Mouse (Mus musculus) intestine, embryonic 16.5 days (tissue): ENCODE results near the gene Actr2. TPM values are rescaled to one million over a fixed set of nuclear protein-coding genes. Genes with fewer than 3 reads are reported as not detected.
A peak's percentile ranks its signal among the peaks of the same experiment; 100 is the strongest.
"Not testable (repeated sequence)": the region's sequence is repeated elsewhere in the genome, so short reads cannot be mapped to it uniquely, and the experiment has no call there.

Source experiments
- ATAC-seq: fragments of 200-750 bp; cut with Nextera tagmentation; 2 replicates; pipeline ENCODE4 v1.8.0; 2017; ENCODE audit warnings: moderate TSS enrichment, moderate library complexity
- H3K27ac ChIP-seq: fragments of 300-500 bp; sonication (generic); 2 replicates; pipeline ENCODE4 v1.5.1; 2014; ENCODE audit warnings: mild to moderate bottlenecking, low read length
- H3K27me3 ChIP-seq: fragments of 300-500 bp; sonication (generic); replicated peaks from 2 replicates; pipeline ENCODE4 v1.6.1; 2014; ENCODE audit warnings: low read length, control low read depth, mixed read lengths; ENCODE audit not compliant: control insufficient read depth, insufficient read depth
- H3K36me3 ChIP-seq: fragments of 300-500 bp; sonication (generic); 2 replicates; pipeline ENCODE4 v1.6.1; 2014; ENCODE audit warnings: low read length, control low read depth; ENCODE audit not compliant: control insufficient read depth, insufficient read depth
- H3K4me1 ChIP-seq: fragments of 300-500 bp; sonication (generic); 2 replicates; pipeline ENCODE4 v1.6.1; 2014; ENCODE audit warnings: low read length, control low read depth, mixed read lengths; ENCODE audit not compliant: control insufficient read depth, insufficient read depth
- H3K4me2 ChIP-seq: fragments of 300-500 bp; sonication (generic); 2 replicates; pipeline ENCODE4 v1.6.1; 2014; ENCODE audit warnings: low read depth, low read length, control low read depth
- H3K4me3 ChIP-seq: fragments of 300-500 bp; sonication (generic); 2 replicates; pipeline ENCODE4 v1.5.1; 2014; ENCODE audit warnings: mild to moderate bottlenecking, low read length
- H3K9ac ChIP-seq: fragments of 300-500 bp; sonication (generic); 2 replicates; pipeline ENCODE4 v1.6.1; 2014; ENCODE audit warnings: low read depth, low read length
- H3K9me3 ChIP-seq: fragments of 300-500 bp; sonication (generic); 2 replicates; pipeline ENCODE4 v1.6.1; 2016; ENCODE audit warnings: low read length, control low read depth; ENCODE audit not compliant: control insufficient read depth
- WGBS: fragments of 180-500 bp; shearing (Covaris S2); extraction: QIAGEN DNeasy Blood & Tissue Kit; methylation state at CpG from one replicate; pipeline ENCODE4 v1.1.7; 2014; 5-methylcytosine and 5-hydroxymethylcytosine counted together
- polyA plus RNA-seq: library from polyadenylated mRNA; unstranded; fragments of >200 nt; fragmentation: Nextera tagmentation; extraction: Ambion mirVana; gene quantifications from 2 replicates; pipeline ENCODE4 v1.2.1, GENCODE M21; 2015

The Actr2 gene
- 113 and 120 TPM in 2 replicates for polyA plus RNA-seq

GRCm38 (mm10) chr11:20112741-20113480 lies at the start of gene Actr2:
Gene Actr2 (minus strand): TSS chr11:20112913.
- peak within 1 kb of the TSS; percentile 85 for H3K4me3 ChIP-seq
- under 1% methylated on average over 57 of the region's 57 CpGs for WGBS
- H3K9me3 ChIP-seq = no peaks in the 10 kb centered on the region
- H3K27ac ChIP-seq = peak within 1 kb of the TSS; percentile 94
- H3K27me3 ChIP-seq = no peaks in the 10 kb centered on the region
- peak within 1 kb of the TSS; percentile 92 for H3K9ac ChIP-seq
- peak within 1 kb of the TSS; percentile 62 for H3K4me2 ChIP-seq
- no peaks in the 10 kb centered on the region for H3K36me3 ChIP-seq
- ATAC-seq = peak; percentile 98
- H3K4me1 ChIP-seq = peaks cover 2% of the 10 kb centered on the region; the same call in 1 of the 2 replicates

GRCm38 (mm10) chr11:20158879-20159278 lies 46.2 kb upstream of the Actr2 start:
- H3K36me3 ChIP-seq = no peaks in the 10 kb centered on the region
- H3K9ac ChIP-seq = no peak overlapping the region
- H3K27ac ChIP-seq = no peak overlapping the region
- no peak overlapping the region for H3K4me3 ChIP-seq
- no peaks in the 10 kb centered on the region for H3K9me3 ChIP-seq
- H3K27me3 ChIP-seq = no peaks in the 10 kb centered on the region
- no peak overlapping the region for H3K4me2 ChIP-seq
- no peaks in the 10 kb centered on the region for H3K4me1 ChIP-seq
- no peak for ATAC-seq

- not testable (repeated sequence) for H3K4me1 ChIP-seq, ATAC-seq, H3K9me3 ChIP-seq, H3K4me3 ChIP-seq, H3K9ac ChIP-seq, H3K27me3 ChIP-seq, H3K4me2 ChIP-seq, H3K27ac ChIP-seq, H3K36me3 ChIP-seq
- 92% methylated on average over 5 of the region's 5 CpGs for WGBS
These were observed 40.8 kb upstream of the Actr2 start for GRCm38 (mm10) chr11:20153542-20153941.

- Histone ChIP-seq H3K4me1 (no peaks in the 10 kb centered on the region), H3K4me2 (no peak overlapping the region), H3K4me3 (no peak overlapping the region), H3K9ac (no peak overlapping the region), H3K27ac (no peak overlapping the region), H3K27me3 (no peaks in the 10 kb centered on the region), H3K36me3 (no peaks in the 10 kb centered on the region), H3K9me3 (no peaks in the 10 kb centered on the region)
- 79% methylated on average over 4 of the region's 4 CpGs for WGBS
- peak; percentile 56 for ATAC-seq
These were observed 39.6 kb upstream of the Actr2 start for GRCm38 (mm10) chr11:20152107-20152901.

- H3K4me1 ChIP-seq = no peaks in the 10 kb centered on the region
- no peaks in the 10 kb centered on the region for H3K27me3 ChIP-seq
- H3K4me3 ChIP-seq = no peak overlapping the region
- no peaks in the 10 kb centered on the region for H3K36me3 ChIP-seq
- H3K9me3 ChIP-seq = no peaks in the 10 kb centered on the region
- no peak overlapping the region for H3K4me2 ChIP-seq
- 77% methylated on average over 5 of the region's 5 CpGs for WGBS
- no peak overlapping the region for H3K9ac ChIP-seq
- ATAC-seq = no peak
- H3K27ac ChIP-seq = no peak overlapping the region
These were observed 38.6 kb upstream of the Actr2 start for GRCm38 (mm10) chr11:20151290-20151689.

GRCm38 (mm10) chr11:20149936-20150335 lies 37.2 kb upstream of the Actr2 start:
- Histone ChIP-seq H3K9me3 (no peaks in the 10 kb centered on the region), H3K36me3 (no peaks in the 10 kb centered on the region), H3K27ac (no peak overlapping the region), H3K9ac (no peak overlapping the region), H3K27me3 (no peaks in the 10 kb centered on the region), H3K4me1 (0 out of 2 replicates have a peak, but pooled peaks cover 2% of the 10 kb centered on the region), H3K4me2 (no peak overlapping the region), H3K4me3 (no peak overlapping the region)
- no peak for ATAC-seq
- WGBS = over 99% methylated on average over 3 of the region's 3 CpGs

GRCm38 (mm10) chr11:20145383-20145782 lies 32.7 kb upstream of the Actr2 start:
- H3K4me2 ChIP-seq = peak overlapping the region; percentile 23; the same call in 1 of the 2 replicates
- no peaks in the 10 kb centered on the region for H3K9me3 ChIP-seq
- no peaks in the 10 kb centered on the region for H3K36me3 ChIP-seq
- no peak overlapping the region for H3K4me3 ChIP-seq
- no peaks in the 10 kb centered on the region for H3K27me3 ChIP-seq
- H3K4me1 ChIP-seq = 0 out of 2 replicates have a peak, but pooled peaks cover 2% of the 10 kb centered on the region
- 30% methylated on average over 9 of the region's 9 CpGs for WGBS
- no peak overlapping the region for H3K9ac ChIP-seq
- ATAC-seq = peak; percentile 59
- peak overlapping the region; percentile 82 for H3K27ac ChIP-seq

GRCm38 (mm10) chr11:20144536-20145263 lies 32.0 kb upstream of the Actr2 start:
- peak; percentile 95 for ATAC-seq
- Histone ChIP-seq H3K27ac (peak overlapping the region; percentile 82), H3K4me3 (no peak overlapping the region), H3K4me2 (peak overlapping the region; percentile 23; the same call in 1 of the 2 replicates), H3K36me3 (no peaks in the 10 kb centered on the region), H3K9ac (no peak overlapping the region), H3K4me1 (0 out of 2 replicates have a peak, but pooled peaks cover 2% of the 10 kb centered on the region), H3K27me3 (no peaks in the 10 kb centered on the region), H3K9me3 (no peaks in the 10 kb centered on the region)
- 77% methylated on average over 9 of the region's 9 CpGs for WGBS

- not testable (repeated sequence) for H3K9me3 ChIP-seq, H3K27ac ChIP-seq, H3K4me1 ChIP-seq, H3K4me2 ChIP-seq, H3K27me3 ChIP-seq, ATAC-seq, H3K9ac ChIP-seq, H3K36me3 ChIP-seq, H3K4me3 ChIP-seq
- 93% methylated on average over 4 of the region's 4 CpGs for WGBS
These were observed 31.0 kb upstream of the Actr2 start for GRCm38 (mm10) chr11:20143687-20144086.
